Mouse (Mus musculus): ENCODE data around the gene Fjx1. TPM values are rescaled to one million over a fixed set of nuclear protein-coding genes. Genes with fewer than 3 reads are reported as not detected.
A peak's percentile ranks its signal among the peaks of the same experiment; 100 is the strongest.

The Fjx1 gene
- total RNA-seq (2012; rRNA removed) (0.17 and 0.25 TPM in 2 replicates), total RNA-seq (2014; rRNA removed) (0.41 and 0.55 TPM in 2 replicates), polyA plus RNA-seq (2012; ENCODE audit: insufficient read length, low read depth) (0.43 and 0.53 TPM in 2 replicates)

DNA sequence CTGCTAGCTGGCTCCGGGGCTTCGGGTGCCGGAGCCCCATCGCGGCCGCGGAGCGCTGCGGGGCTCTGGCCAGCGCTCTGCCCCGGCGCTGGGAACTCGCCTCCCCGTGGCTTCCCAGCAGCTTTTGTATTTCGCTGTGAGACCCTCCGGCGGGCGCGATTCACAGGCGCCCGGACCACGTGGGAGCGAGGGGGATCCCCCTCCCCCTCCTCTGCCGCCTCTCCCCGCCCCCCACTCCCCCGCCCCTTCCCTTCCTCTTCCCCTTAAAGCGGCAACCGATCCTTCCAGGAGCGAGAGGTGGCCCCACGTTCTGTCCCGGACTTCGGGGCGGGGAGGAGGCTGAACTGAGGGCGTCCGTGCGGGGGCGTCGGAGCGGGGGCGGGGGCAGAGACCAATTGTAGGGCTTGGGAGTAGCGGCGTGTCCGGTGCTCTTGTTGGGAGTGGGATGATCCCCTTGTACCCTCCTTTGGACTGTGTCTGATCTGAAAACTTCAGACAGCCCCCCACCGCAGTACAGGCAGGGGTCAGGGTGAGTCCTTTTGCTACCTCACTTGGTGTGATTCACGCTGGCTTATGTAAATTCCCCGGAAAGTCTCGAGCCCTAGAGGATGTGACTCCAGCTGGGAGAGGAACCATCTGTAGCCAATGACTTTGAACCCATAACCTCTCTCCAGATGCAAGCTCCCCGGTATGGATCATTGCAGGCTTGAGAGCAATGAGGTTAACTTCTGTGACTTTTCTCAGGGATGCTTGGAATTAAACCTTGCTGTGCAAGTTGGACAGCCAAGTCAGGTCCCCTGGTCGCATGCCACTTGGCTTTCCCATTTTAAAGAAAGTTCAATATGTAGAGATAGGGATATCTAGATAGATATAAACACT lies at the start of gene Fjx1:
Gene Fjx1, minus strand, starts transcription at position 829 of the 879 bp plus-strand sequence.
- Histone ChIP-seq H3K9me3 (replicated peaks; ENCODE audit: low read length) (peaks cover 11% of the 10 kb centered on the region), H3K79me2 (replicated peaks; ENCODE audit: control insufficient read depth, extremely low read depth, insufficient read depth, poor library complexity, severe bottlenecking) (no peaks in the 10 kb centered on the region), H3K27me3 (replicated peaks) (no peaks in the 10 kb centered on the region), H3K4me1 (ENCODE audit: control insufficient read depth in 1 of 2, insufficient read depth in 2 of 2) (peaks cover 0 to 8% of the 10 kb centered on the region in 2 experiments; a peak in 2 of 4 replicates), H3K9ac (ENCODE audit: insufficient read depth, low read depth) (no peak within 1 kb of the TSS), H3K4me2 (ENCODE audit: insufficient read depth, low read depth, poor library complexity, severe bottlenecking) (peak within 1 kb of the TSS; percentile 41; the same call in 1 of the 2 replicates), H3K27ac (ENCODE audit: insufficient read depth, low read depth) (no peak within 1 kb of the TSS), H3K4me3 (replicated peaks in 1 of 3; ENCODE audit: low read depth in 2 of 3, low read length in 2 of 3, poor library complexity in 1 of 3) (peak within 1 kb of the TSS in 1 of 3 experiments; percentile 55), H3K36me3 (replicated peaks in 1 of 2; ENCODE audit: control insufficient read depth in 1 of 2, insufficient read depth in 1 of 2, low read length in 1 of 2) (no peaks in the 10 kb centered on the region)
- in situ Hi-C loops (cut with MboI; ENCODE audit: low pct_ligation_motif_present, low pct_unique_long_range_greater_than_20kb, low sequenced_read_pairs) (loop anchor here (10.0 kb wide), 1 partner anchor 357 kb away; no protein-coding TSS in a partner anchor), dilution Hi-C loops (cut with MboI; ENCODE audit: extremely low pct_ligation_motif_present, extremely low pct_unique_long_range_greater_than_20kb, low sequenced_read_pairs) (no loop called here)
- TF ChIP-seq MAFK (IDR thresholded peaks at IDR 0.05; ENCODE audit: insufficient replicate concordance, low read length) (no peak), MEF2A (IDR thresholded peaks at IDR 0.05; ENCODE audit: borderline replicate concordance, low read depth, low read length) (no peak), MYC (IDR thresholded peaks at IDR 0.05; ENCODE audit: low read depth, low read length) (no peak), TBP (conservative IDR thresholded peaks at IDR 0.05; ENCODE audit: low read depth, low read length) (no peak), UBTF (IDR thresholded peaks at IDR 0.05; ENCODE audit: low read depth, low read length) (no peak), CHD1 (IDR thresholded peaks at IDR 0.05; ENCODE audit: low read depth, low read length) (no peak), SMC3 (IDR thresholded peaks at IDR 0.05; ENCODE audit: low read depth, low read length) (no peak)
- peak; percentile 18 for DNase-seq (ENCODE audit: extremely low read depth)

DNA sequence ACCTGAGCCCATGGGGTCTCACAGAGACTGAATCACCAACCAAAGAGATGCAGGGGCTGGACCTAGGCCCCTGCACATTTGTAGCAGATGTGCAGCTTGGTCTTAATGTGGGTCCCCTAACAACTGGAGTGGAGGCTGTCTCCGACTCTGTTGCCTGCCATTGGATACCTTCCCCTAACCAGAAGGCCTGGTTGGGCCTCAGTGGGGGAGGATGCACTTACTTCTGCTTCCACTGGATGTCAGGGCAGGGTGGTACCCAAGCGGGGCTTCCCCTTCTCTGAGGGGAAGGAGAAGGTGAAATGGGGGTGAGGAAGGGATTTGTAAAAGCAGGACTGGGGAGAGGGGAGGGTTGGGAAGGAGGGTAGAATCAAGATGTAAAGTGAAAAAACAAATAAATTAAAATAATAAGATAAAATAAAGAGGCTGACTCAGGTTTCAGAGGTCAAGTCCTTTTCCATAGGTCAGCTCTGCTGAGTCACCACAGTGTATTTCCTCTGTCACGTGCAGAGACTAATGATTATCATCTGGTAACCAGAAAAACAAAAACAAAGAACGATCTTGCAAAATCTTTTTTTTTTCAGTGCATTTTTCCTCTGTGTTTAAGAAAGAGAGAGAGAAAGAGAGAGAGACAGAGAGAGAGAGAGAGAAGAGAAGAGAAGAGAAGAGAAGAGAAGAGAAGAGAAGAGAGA lies 47.8 kb upstream of the Fjx1 start:
- in situ Hi-C loops (cut with MboI; ENCODE audit: low pct_ligation_motif_present, low pct_unique_long_range_greater_than_20kb, low sequenced_read_pairs), result no loop called here

More for the DNA sequence above, 47.8 kb upstream of the Fjx1 start:
- peak; percentile 62 for DNase-seq (ENCODE audit: extremely low read depth)
- Histone ChIP-seq H3K27me3 (replicated peaks) (no peaks in the 10 kb centered on the region), H3K27ac (ENCODE audit: insufficient read depth, low read depth) (no peak overlapping the region), H3K9ac (ENCODE audit: insufficient read depth, low read depth) (no peak overlapping the region), H3K4me2 (ENCODE audit: insufficient read depth, low read depth, poor library complexity, severe bottlenecking) (no peak overlapping the region), H3K36me3 (replicated peaks in 1 of 2; ENCODE audit: control insufficient read depth in 1 of 2, insufficient read depth in 1 of 2, low read length in 1 of 2) (no peaks in the 10 kb centered on the region), H3K9me3 (replicated peaks; ENCODE audit: low read length) (no peaks in the 10 kb centered on the region), H3K79me2 (replicated peaks; ENCODE audit: control insufficient read depth, extremely low read depth, insufficient read depth, poor library complexity, severe bottlenecking) (no peaks in the 10 kb centered on the region), H3K4me3 (replicated peaks in 1 of 3; ENCODE audit: low read depth in 2 of 3, low read length in 2 of 3, poor library complexity in 1 of 3) (no peak overlapping the region), H3K4me1 (ENCODE audit: control insufficient read depth in 1 of 2, insufficient read depth in 2 of 2) (peaks cover 3 to 22% of the 10 kb centered on the region in 2 experiments; a peak in 3 of 4 replicates)
- dilution Hi-C loops (cut with MboI; ENCODE audit: extremely low pct_ligation_motif_present, extremely low pct_unique_long_range_greater_than_20kb, low sequenced_read_pairs), result no loop called here
- TF ChIP-seq RAD21 (IDR thresholded peaks at IDR 0.05; ENCODE audit: low read depth, low read length) (peak; percentile 12), E2F4 (IDR thresholded peaks at IDR 0.05; ENCODE audit: insufficient replicate concordance, low read depth, low read length) (no peak), CTCF (conservative IDR thresholded peaks at IDR 0.05 in 1 of 2, IDR thresholded peaks at IDR 0.05 in 1 of 2; ENCODE audit: low read depth in 2 of 2, low read length in 2 of 2) (peak in 1 of 2 experiments; percentile 36; a peak in 2 of 4 replicates), BHLHE40 (IDR thresholded peaks at IDR 0.05; ENCODE audit: low read depth, low read length) (peak; percentile 63), USF2 (conservative IDR thresholded peaks at IDR 0.05; ENCODE audit: low read depth, low read length) (no peak), SMC3 (IDR thresholded peaks at IDR 0.05; ENCODE audit: low read depth, low read length) (peak; percentile 3; the same call in 1 of the 2 replicates)

Measured in CH12.LX (cell line).